Mouse (Mus musculus): Measurements from ENCODE around the gene Cd274. TPM values are rescaled to one million over a fixed set of nuclear protein-coding genes. Genes with fewer than 3 reads are reported as not detected.
"Not testable (repeated sequence)": the region's sequence is repeated elsewhere in the genome, so short reads cannot be mapped to it uniquely, and the experiment has no call there.

Gene Cd274
- total RNA-seq, 2 experiments from 2014 or later = 0.53 to 0.80 TPM

- intact Hi-C loops (cut with DNase I) = no loop called here
- peak in 1 of 2 experiments; percentile 17 for DNase-seq (ENCODE audit: low spot score in 2 of 2)
Measured at GRCm38 (mm10) chr19:29384994-29385393, 17.7 kb downstream of the Cd274 start.

GRCm38 (mm10) chr19:29385822-29386221 lies 18.6 kb downstream of the Cd274 start:
- intact Hi-C loops (cut with DNase I) = no loop called here
- no peak for DNase-seq (ENCODE audit: low spot score in 2 of 2)

- no peak for DNase-seq (ENCODE audit: low spot score in 2 of 2)
- intact Hi-C loops (cut with DNase I) = no loop called here
Measured at GRCm38 (mm10) chr19:29388818-29389217, 21.6 kb downstream of the Cd274 start.

- intact Hi-C loops (cut with DNase I) = no loop called here
- DNase-seq (ENCODE audit: low spot score in 2 of 2) = no peak
Measured at GRCm38 (mm10) chr19:29390483-29390882, 23.2 kb downstream of the Cd274 start.

- DNase-seq (ENCODE audit: low spot score in 2 of 2) = no peak
- intact Hi-C loops (cut with DNase I) = no loop called here
Measured at GRCm38 (mm10) chr19:29391279-29391678, 24.0 kb downstream of the Cd274 start.

- DNase-seq (ENCODE audit: low spot score in 2 of 2) = no peak
- intact Hi-C loops (cut with DNase I) = no loop called here
Measured at GRCm38 (mm10) chr19:29393333-29393732, 26.1 kb downstream of the Cd274 start.

GRCm38 (mm10) chr19:29394721-29395120 lies 27.5 kb downstream of the Cd274 start:
- intact Hi-C loops (cut with DNase I) = no loop called here
- DNase-seq (ENCODE audit: low spot score in 2 of 2) = no peak

- no peak for DNase-seq (ENCODE audit: low spot score in 2 of 2)
- intact Hi-C loops (cut with DNase I) = no loop called here
Measured at GRCm38 (mm10) chr19:29396353-29396752, 29.1 kb downstream of the Cd274 start.

GRCm38 (mm10) chr19:29399786-29400185 lies 32.5 kb downstream of the Cd274 start:
- intact Hi-C loops (cut with DNase I) = no loop called here
- DNase-seq (ENCODE audit: low spot score in 2 of 2) = no peak

- intact Hi-C loops (cut with DNase I) = no loop called here
- no peak for DNase-seq (ENCODE audit: low spot score in 2 of 2)
Measured at GRCm38 (mm10) chr19:29400466-29400865, 33.2 kb downstream of the Cd274 start.

GRCm38 (mm10) chr19:29402621-29403020 lies 35.4 kb downstream of the Cd274 start:
- intact Hi-C loops (cut with DNase I) = no loop called here
- no peak for DNase-seq (ENCODE audit: low spot score in 2 of 2)

- intact Hi-C loops (cut with DNase I) = no loop called here
Measured at GRCm38 (mm10) chr19:29403251-29403650, 36.0 kb downstream of the Cd274 start.

GRCm38 (mm10) chr19:29405388-29405787 lies 38.1 kb downstream of the Cd274 start:
- DNase-seq (ENCODE audit: low spot score in 2 of 2) = peak in 1 of 2 experiments; percentile 33
- intact Hi-C loops (cut with DNase I) = no loop called here

More at GRCm38 (mm10) chr19:29403251-29403650, 36.0 kb downstream of the Cd274 start:
- DNase-seq (ENCODE audit: low spot score in 2 of 2) = no peak

GRCm38 (mm10) chr19:29406042-29407017 lies 39.1 kb downstream of the Cd274 start:
- intact Hi-C loops (cut with DNase I) = no loop called here
- no peak for DNase-seq (ENCODE audit: low spot score in 2 of 2)

GRCm38 (mm10) chr19:29410619-29411018 lies 43.4 kb downstream of the Cd274 start, which contains the start of gene Pdcd1lg2:
Gene Pdcd1lg2, plus strand, starts transcription at chr19:29410919.
- intact Hi-C loops (cut with DNase I) = no loop called here
- no peak for DNase-seq (ENCODE audit: low spot score in 2 of 2)

GRCm38 (mm10) chr19:29412476-29413420 lies 45.5 kb downstream of the Cd274 start:
- intact Hi-C loops (cut with DNase I) = no loop called here
- peak in 1 of 2 experiments; percentile 14 for DNase-seq (ENCODE audit: low spot score in 2 of 2)

GRCm38 (mm10) chr19:29414513-29414912 lies 47.3 kb downstream of the Cd274 start:
- intact Hi-C loops (cut with DNase I) = no loop called here
- DNase-seq (ENCODE audit: low spot score in 2 of 2) = no peak

GRCm38 (mm10) chr19:29414917-29415316 lies 47.7 kb downstream of the Cd274 start:
- intact Hi-C loops (cut with DNase I); DNase-seq (ENCODE audit: low spot score in 2 of 2): not testable (repeated sequence)

- intact Hi-C loops (cut with DNase I) = no loop called here
Measured at GRCm38 (mm10) chr19:29416393-29416902, 49.2 kb downstream of the Cd274 start.

GRCm38 (mm10) chr19:29417188-29417587 lies 49.9 kb downstream of the Cd274 start:
- no peak for DNase-seq (ENCODE audit: low spot score in 2 of 2)

More at GRCm38 (mm10) chr19:29416393-29416902, 49.2 kb downstream of the Cd274 start:
- DNase-seq (ENCODE audit: low spot score in 2 of 2) = no peak

More at GRCm38 (mm10) chr19:29417188-29417587, 49.9 kb downstream of the Cd274 start:
- intact Hi-C loops (cut with DNase I) = no loop called here
